8 mouse cellular contexts compared by ENCODE assay signal in the genomic region with DNA sequence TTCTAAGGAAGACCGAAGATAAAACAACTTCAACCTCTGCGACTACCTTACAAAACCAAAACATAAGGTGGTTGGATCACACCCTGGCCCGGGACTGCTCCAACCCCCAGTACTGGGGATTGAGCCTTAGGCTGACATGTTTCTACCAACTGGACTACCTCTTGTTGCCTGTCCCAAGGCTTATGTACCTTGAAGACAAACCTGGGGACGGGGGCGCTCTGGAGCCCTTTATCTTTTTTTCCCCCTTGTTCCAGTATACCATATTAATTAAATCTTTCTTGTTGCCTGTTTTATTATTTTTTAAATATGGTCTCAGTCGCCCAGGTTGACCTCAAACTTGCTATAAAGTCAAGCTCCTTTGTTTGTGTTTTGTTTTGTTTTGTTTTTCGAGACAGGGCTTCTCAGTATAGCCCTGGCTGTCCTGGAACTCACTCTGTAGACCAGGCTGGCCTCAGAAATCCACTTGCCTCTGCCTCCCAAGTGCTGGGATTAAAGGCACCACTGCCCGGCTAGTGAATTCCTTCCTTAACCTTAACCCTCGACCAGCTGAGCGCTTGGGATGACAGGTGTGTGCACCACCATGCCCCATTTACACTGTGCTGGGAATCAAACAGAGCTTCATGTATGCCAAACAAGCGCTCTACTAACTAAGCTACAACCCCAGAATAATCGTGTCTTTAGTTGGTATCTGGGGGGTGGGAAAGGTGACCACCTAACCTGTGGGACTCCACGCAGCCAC. TPM values are rescaled to one million over a fixed set of nuclear protein-coding genes. Genes with fewer than 3 reads are reported as not detected.
DNase-seq lines count a peak whose midpoint lies in the region; ATAC-seq and TF ChIP-seq lines count a peak whose summit lies in the region.

No protein-coding gene starts in this region.

- ATAC-seq in heart, embryonic 13.5 days (ENCODE audit: extremely low read depth, insufficient number of reproducible peaks, low FRiP score, low TSS enrichment): no peak
- peak; percentile 72 for ATAC-seq in hindbrain, embryonic 12.5 days (ENCODE audit: low FRiP score)
- ATAC-seq in megakaryocyte-erythroid progenitor cell, adult 5-6 weeks (replicated peaks; ENCODE audit: low FRiP score, low TSS enrichment, poor library complexity, severe bottlenecking): peak; percentile 36; the same call in 1 of the 2 replicates

- peaks cover 25% of the 10 kb centered on the region for H3K4me1 ChIP-seq in heart, embryonic 13.5 days
- peaks cover 5 to 14% of the 10 kb centered on the region in 2 experiments; a peak in 2 of 4 replicates for H3K4me1 ChIP-seq in ES-E14 (ENCODE audit: control insufficient read depth in 2 of 2, insufficient read depth in 2 of 2, low read length in 2 of 2, poor library complexity in 1 of 2)
- peaks cover 22% of the 10 kb centered on the region for H3K4me1 ChIP-seq in hindbrain, embryonic 12.5 days

- H3K27me3 ChIP-seq in heart, embryonic 13.5 days (replicated peaks): no peaks in the 10 kb centered on the region
- no peaks in the 10 kb centered on the region for H3K27me3 ChIP-seq in hindbrain, embryonic 12.5 days

- intact Hi-C loops in heart, postnatal 14 days (cut with DNase I): loop anchor here (2.0 kb wide), 1 partner anchor 36 kb away; a partner anchor contains a TSS

- H3K9ac ChIP-seq in heart, embryonic 13.5 days: peak overlapping the region; percentile 90
- peak overlapping the region; percentile 88 for H3K9ac ChIP-seq in ES-E14 (ENCODE audit: insufficient read depth, low read depth, low read length, poor library complexity, severe bottlenecking)
- peak overlapping the region; percentile 96 for H3K9ac ChIP-seq in hindbrain, embryonic 12.5 days

- no peak overlapping the region for H3K27ac ChIP-seq in heart, embryonic 13.5 days (replicated peaks)
- H3K27ac ChIP-seq in ES-E14 (ENCODE audit: insufficient read depth, low read depth, low read length, poor library complexity, severe bottlenecking): no peak overlapping the region
- H3K27ac ChIP-seq in hindbrain, embryonic 12.5 days: no peak overlapping the region

- no peaks in the 10 kb centered on the region for H3K9me3 ChIP-seq in heart, embryonic 13.5 days
- H3K9me3 ChIP-seq in ES-E14 (ENCODE audit: control insufficient read depth, insufficient read depth, low read depth, low read length): no peaks in the 10 kb centered on the region
- H3K9me3 ChIP-seq in hindbrain, embryonic 12.5 days (replicated peaks): no peaks in the 10 kb centered on the region

- H3K4me3 ChIP-seq in heart, embryonic 13.5 days: peak overlapping the region; percentile 91
- peak overlapping the region; percentile 82 to 99 for H3K4me3 ChIP-seq in ES-E14 (ENCODE audit: insufficient read depth in 1 of 2, low read depth in 1 of 2, low read length in 2 of 2, poor library complexity in 1 of 2, severe bottlenecking in 1 of 2)
- peak overlapping the region; percentile 100 for H3K4me3 ChIP-seq in hindbrain, embryonic 12.5 days

- 24% methylated on average over 13 of the region's 13 CpGs for WGBS in heart, embryonic 13.5 days
- 28% methylated on average over 13 of the region's 13 CpGs for WGBS in hindbrain, embryonic 12.5 days

- H3K36me3 ChIP-seq in heart, embryonic 13.5 days: peaks cover 38% of the 10 kb centered on the region
- peaks cover 26% of the 10 kb centered on the region for H3K36me3 ChIP-seq in ES-E14 (ENCODE audit: control insufficient read depth, insufficient read depth, low read length, poor library complexity, severe bottlenecking)
- H3K36me3 ChIP-seq in hindbrain, embryonic 12.5 days: peaks cover 32% of the 10 kb centered on the region

- no peak for DNase-seq in heart, postnatal 14 days
- DNase-seq in ES-E14 (ENCODE audit: low read depth, low spot score): no peak
- DNase-seq in cerebellum, postnatal 4 days (ENCODE audit: low spot score in 2 of 2): no peak
- DNase-seq in kidney, postnatal 14 days: no peak
- DNase-seq in gastrocnemius, postnatal 25 days: no peak

- in situ Hi-C loops in ES-E14 (cut with MboI; ENCODE audit: low sequenced_read_pairs in 2 of 2, unreplicated experiment in 2 of 2): no loop called here

- peak overlapping the region; percentile 94 for H3K4me2 ChIP-seq in heart, embryonic 13.5 days
- peak overlapping the region; percentile 96 for H3K4me2 ChIP-seq in hindbrain, embryonic 12.5 days (replicated peaks)

TF ChIP-seq in ES-E14, 5 proteins besides CTCF, POLR2A, EP300 and RAD21:
- TF ChIP-seq HCFC1 (IDR thresholded peaks at IDR 0.05; ENCODE audit: borderline replicate concordance, insufficient read depth, low read length) (no peak), ZC3H11A (IDR thresholded peaks at IDR 0.05; ENCODE audit: borderline replicate concordance, low read depth, low read length) (no peak), CHD2 (IDR thresholded peaks at IDR 0.05; ENCODE audit: low read depth, low read length) (no peak), ZNF384 (IDR thresholded peaks at IDR 0.05; ENCODE audit: low read depth, low read length) (no peak), MAFK (IDR thresholded peaks at IDR 0.05; ENCODE audit: insufficient read depth, low read depth, low read length) (no peak)

RNA-seq across cellular contexts. Expression of a gene that starts 0.5 kb away (rescaled TPM):
- 13.3 and 13.9 TPM in 2 replicates for polyA plus RNA-seq in heart, embryonic 13.5 days (2015; fragmentation: Nextera tagmentation; extraction: Ambion mirVana)
- 10 to 100 TPM; 33.8 to 36.3 TPM for total RNA-seq in heart, postnatal 14 days (2021)
- total RNA-seq in ES-E14 (2012; rRNA removed): 32.9 and 35.8 TPM in 2 replicates
- polyA plus RNA-seq in hindbrain, embryonic 12.5 days (2016; fragmentation: Nextera tagmentation; extraction: Ambion mirVana): 36.4 and 38.1 TPM in 2 replicates
- total RNA-seq in megakaryocyte-erythroid progenitor cell, adult 5-6 weeks (2014; fragmentation: Nextera tagmentation): 30.7 and 36.8 TPM in 2 replicates
- total RNA-seq in megakaryocyte-erythroid progenitor cell, adult 5-6 weeks (2017): 32.6 and 49.4 TPM in 2 replicates
- total RNA-seq in gastrocnemius, postnatal 25 days (2021): 10 to 100 TPM; 19.6 to 21.4 TPM

RNA-seq across cellular contexts. Expression of a gene that starts 15.0 kb away (rescaled TPM):
- 68.2 and 74.7 TPM in 2 replicates for polyA plus RNA-seq in heart, embryonic 13.5 days (2015; fragmentation: Nextera tagmentation; extraction: Ambion mirVana)
- total RNA-seq in heart, postnatal 14 days (2021): 1 to 10 TPM; 5.8 to 7.0 TPM
- total RNA-seq in ES-E14 (2012; rRNA removed): 2.9 and 3.0 TPM in 2 replicates
- polyA plus RNA-seq in hindbrain, embryonic 12.5 days (2016; fragmentation: Nextera tagmentation; extraction: Ambion mirVana): 5.9 and 6.0 TPM in 2 replicates
- 119 and 177 TPM in 2 replicates for total RNA-seq in megakaryocyte-erythroid progenitor cell, adult 5-6 weeks (2014; fragmentation: Nextera tagmentation)
- total RNA-seq in megakaryocyte-erythroid progenitor cell, adult 5-6 weeks (2017): 34.2 and 58.4 TPM in 2 replicates
- total RNA-seq in gastrocnemius, postnatal 25 days (2021): 1 to 10 TPM; 2.2 to 3.4 TPM

RNA-seq across cellular contexts. Expression of a gene that starts 31.4 kb away (rescaled TPM):
- polyA plus RNA-seq in heart, embryonic 13.5 days (2015; fragmentation: Nextera tagmentation; extraction: Ambion mirVana): not detected in 2 replicates
- total RNA-seq in heart, postnatal 14 days (2021): not detected
- not detected in 2 replicates for total RNA-seq in ES-E14 (2012; rRNA removed)
- polyA plus RNA-seq in hindbrain, embryonic 12.5 days (2016; fragmentation: Nextera tagmentation; extraction: Ambion mirVana): not detected in 2 replicates
- not detected in 2 replicates for total RNA-seq in megakaryocyte-erythroid progenitor cell, adult 5-6 weeks (2014; fragmentation: Nextera tagmentation)
- total RNA-seq in megakaryocyte-erythroid progenitor cell, adult 5-6 weeks (2017): not detected in 2 replicates
- not detected for total RNA-seq in gastrocnemius, postnatal 25 days (2021)

RNA-seq across cellular contexts. Expression of a gene that starts 36.1 kb away (rescaled TPM):
- 12.9 TPM in 2 replicates for polyA plus RNA-seq in heart, embryonic 13.5 days (2015; fragmentation: Nextera tagmentation; extraction: Ambion mirVana)
- total RNA-seq in heart, postnatal 14 days (2021): 10 to 100 TPM; 25.1 to 26.4 TPM
- 15.0 and 16.1 TPM in 2 replicates for total RNA-seq in ES-E14 (2012; rRNA removed)
- polyA plus RNA-seq in hindbrain, embryonic 12.5 days (2016; fragmentation: Nextera tagmentation; extraction: Ambion mirVana): 21.0 and 23.0 TPM in 2 replicates
- total RNA-seq in megakaryocyte-erythroid progenitor cell, adult 5-6 weeks (2014; fragmentation: Nextera tagmentation): 10.6 and 18.1 TPM in 2 replicates
- 6.0 and 8.4 TPM in 2 replicates for total RNA-seq in megakaryocyte-erythroid progenitor cell, adult 5-6 weeks (2017)
- 10 to 100 TPM; 20.0 to 21.9 TPM for total RNA-seq in gastrocnemius, postnatal 25 days (2021)

RNA-seq across cellular contexts. Expression of a gene that starts 36.1 kb away (rescaled TPM):
- polyA plus RNA-seq in heart, embryonic 13.5 days (2015; fragmentation: Nextera tagmentation; extraction: Ambion mirVana): 7.6 and 9.1 TPM in 2 replicates
- total RNA-seq in heart, postnatal 14 days (2021): 1 to 10 TPM; 3.7 to 4.9 TPM
- total RNA-seq in ES-E14 (2012; rRNA removed): 14.4 and 15.1 TPM in 2 replicates
- 9.8 and 10.9 TPM in 2 replicates for polyA plus RNA-seq in hindbrain, embryonic 12.5 days (2016; fragmentation: Nextera tagmentation; extraction: Ambion mirVana)
- total RNA-seq in megakaryocyte-erythroid progenitor cell, adult 5-6 weeks (2014; fragmentation: Nextera tagmentation): 6.4 and 9.5 TPM in 2 replicates
- 11.8 and 15.0 TPM in 2 replicates for total RNA-seq in megakaryocyte-erythroid progenitor cell, adult 5-6 weeks (2017)
- total RNA-seq in gastrocnemius, postnatal 25 days (2021): 1 to 10 TPM; 2.2 to 2.7 TPM
